Mouse (Mus musculus) forebrain, embryonic 16.5 days (tissue): ENCODE measurements around the gene Angptl1. TPM values are rescaled to one million over a fixed set of nuclear protein-coding genes. Genes with fewer than 3 reads are reported as not detected.

Source experiments
- ATAC-seq: fragments of 200-750 bp; cut with Nextera tagmentation; 2 replicates; pipeline ENCODE4 v1.8.0; 2017; ENCODE audit warnings: mild to moderate bottlenecking, moderate library complexity
- H3K27ac ChIP-seq: fragments of 300-500 bp; sonication (generic); 2 replicates; pipeline ENCODE4 v1.5.1; 2014; ENCODE audit warnings: low read length, control low read depth
- H3K27me3 ChIP-seq: fragments of 300-500 bp; sonication (generic); replicated peaks from 2 replicates; pipeline ENCODE4 v1.6.1; 2014; ENCODE audit warnings: low read length; ENCODE audit not compliant: control insufficient read depth, insufficient read depth
- H3K36me3 ChIP-seq: fragments of 300-500 bp; sonication (generic); 2 replicates; pipeline ENCODE4 v1.6.1; 2014; ENCODE audit not compliant: control insufficient read depth, insufficient read depth
- H3K4me1 ChIP-seq: fragments of 300-500 bp; sonication (generic); replicated peaks from 2 replicates; pipeline ENCODE4 v1.6.1; 2014; ENCODE audit warnings: low read length; ENCODE audit not compliant: control insufficient read depth, insufficient read depth
- H3K4me2 ChIP-seq: fragments of 300-500 bp; sonication (generic); 2 replicates; pipeline ENCODE4 v1.6.1; 2014; ENCODE audit warnings: mild to moderate bottlenecking, low read length, control low read depth
- H3K4me3 ChIP-seq: fragments of 300-500 bp; sonication (generic); replicated peaks from 2 replicates; pipeline ENCODE4 v1.5.1; 2014; ENCODE audit warnings: mild to moderate bottlenecking, low read length, control low read depth
- H3K9ac ChIP-seq: fragments of 300-500 bp; sonication (generic); replicated peaks from 2 replicates; pipeline ENCODE4 v1.6.1; 2014; ENCODE audit warnings: low read depth, low read length, control low read depth
- H3K9me3 ChIP-seq: fragments of 300-500 bp; sonication (generic); 2 replicates; pipeline ENCODE4 v1.6.1; 2016; ENCODE audit warnings: low read length; ENCODE audit not compliant: control insufficient read depth
- WGBS: fragments of 180-500 bp; shearing (Covaris S2); extraction: QIAGEN DNeasy Blood & Tissue Kit; methylation state at CpG from one replicate; pipeline ENCODE4 v1.1.7; 2014; 5-methylcytosine and 5-hydroxymethylcytosine counted together
- polyA plus RNA-seq: library from polyadenylated mRNA; unstranded; fragments of >200 nt; fragmentation: Nextera tagmentation; extraction: Ambion mirVana; gene quantifications from 2 replicates; pipeline ENCODE4 v1.2.1, GENCODE M21; 2015

Angptl1 gene
- polyA plus RNA-seq, 1 experiment from 2014 or later = 1.5 TPM

DNA sequence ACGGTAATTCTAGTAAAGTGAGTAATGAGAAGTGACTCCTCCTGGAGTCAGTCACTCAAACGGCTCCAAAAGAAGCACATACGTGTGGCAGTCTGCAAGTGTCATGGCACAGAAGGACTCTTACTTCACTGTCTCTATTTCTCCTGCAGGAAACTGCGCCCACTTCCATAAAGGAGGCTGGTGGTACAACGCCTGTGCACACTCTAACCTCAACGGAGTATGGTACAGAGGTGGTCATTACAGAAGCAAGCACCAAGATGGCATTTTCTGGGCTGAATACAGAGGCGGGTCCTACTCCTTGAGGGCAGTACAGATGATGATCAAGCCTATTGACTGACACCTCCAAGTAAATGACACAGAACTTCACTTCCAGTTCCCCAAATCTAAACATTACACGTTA lies 21.9 kb downstream of the Angptl1 start:
- H3K27me3 ChIP-seq = no peaks in the 10 kb centered on the region
- no peak overlapping the region for H3K9ac ChIP-seq
- WGBS = 87% methylated on average over 8 of the region's 8 CpGs
- H3K4me3 ChIP-seq = no peak overlapping the region
- no peaks in the 10 kb centered on the region for H3K9me3 ChIP-seq
- no peak for ATAC-seq
- no peak overlapping the region for H3K4me2 ChIP-seq
- H3K36me3 ChIP-seq = no peaks in the 10 kb centered on the region
- H3K27ac ChIP-seq = no peak overlapping the region
- H3K4me1 ChIP-seq = peaks cover 2% of the 10 kb centered on the region; the same call in 1 of the 2 replicates

DNA sequence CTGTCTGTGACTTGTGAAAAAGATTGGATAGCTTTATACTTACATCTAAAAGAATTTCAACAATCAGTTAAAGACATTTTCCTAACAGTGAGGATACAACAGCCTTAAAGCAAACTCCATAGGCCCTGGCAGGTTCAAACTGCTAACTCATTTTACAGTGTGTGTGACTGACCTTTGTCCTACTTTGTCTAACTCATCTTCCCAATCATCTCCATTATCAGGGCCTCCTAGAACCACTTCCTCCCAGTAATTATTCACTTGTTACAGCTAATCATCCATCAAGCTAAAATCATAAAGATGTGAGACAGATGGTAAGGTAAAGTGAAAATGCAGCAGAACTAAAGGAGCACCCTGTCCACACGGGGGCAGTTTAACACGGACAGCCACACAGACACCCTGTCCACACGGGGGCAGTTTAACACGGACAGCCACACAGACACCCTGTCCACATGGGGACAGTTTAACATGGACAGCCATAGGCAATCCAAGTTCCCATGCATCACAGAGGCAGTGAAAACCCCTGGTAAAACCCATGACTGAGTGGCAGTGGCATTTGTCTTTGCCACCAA lies 23.2 kb downstream of the Angptl1 start:
- peaks cover 2% of the 10 kb centered on the region; the same call in 1 of the 2 replicates for H3K4me1 ChIP-seq
- H3K27me3 ChIP-seq = no peaks in the 10 kb centered on the region
- H3K36me3 ChIP-seq = no peaks in the 10 kb centered on the region
- no peak overlapping the region for H3K9ac ChIP-seq
- ATAC-seq = no peak
- no peak overlapping the region for H3K4me2 ChIP-seq
- no peak overlapping the region for H3K4me3 ChIP-seq
- H3K27ac ChIP-seq = no peak overlapping the region
- WGBS = 49% methylated on average over 4 of the region's 4 CpGs
- no peaks in the 10 kb centered on the region for H3K9me3 ChIP-seq

DNA sequence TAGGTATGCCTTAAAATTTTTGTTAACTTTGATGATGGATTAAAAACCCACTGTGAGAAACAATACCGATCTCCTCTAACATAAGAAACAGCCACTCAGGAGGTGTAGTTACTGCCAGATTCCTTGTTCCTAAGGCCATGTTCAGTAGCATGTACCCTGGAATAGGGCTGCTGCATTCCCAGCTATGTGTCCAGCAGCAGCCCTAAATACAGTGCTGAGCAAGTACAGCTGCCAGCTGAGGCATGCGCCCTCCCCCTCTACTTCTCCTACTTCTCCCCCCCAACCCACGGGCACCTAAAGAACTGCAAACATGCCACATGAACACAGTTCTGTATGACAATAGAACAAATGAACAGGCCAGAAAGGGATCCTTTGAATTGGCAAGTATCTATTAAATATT lies 25.4 kb downstream of the Angptl1 start:
- peaks cover 2% of the 10 kb centered on the region; the same call in 1 of the 2 replicates for H3K4me1 ChIP-seq
- no peak overlapping the region for H3K9ac ChIP-seq
- H3K4me2 ChIP-seq = no peak overlapping the region
- no peak for ATAC-seq
- WGBS = 56% methylated on average over 3 of the region's 3 CpGs
- H3K36me3 ChIP-seq = no peaks in the 10 kb centered on the region
- H3K9me3 ChIP-seq = no peaks in the 10 kb centered on the region
- no peaks in the 10 kb centered on the region for H3K27me3 ChIP-seq
- H3K27ac ChIP-seq = no peak overlapping the region
- H3K4me3 ChIP-seq = no peak overlapping the region

DNA sequence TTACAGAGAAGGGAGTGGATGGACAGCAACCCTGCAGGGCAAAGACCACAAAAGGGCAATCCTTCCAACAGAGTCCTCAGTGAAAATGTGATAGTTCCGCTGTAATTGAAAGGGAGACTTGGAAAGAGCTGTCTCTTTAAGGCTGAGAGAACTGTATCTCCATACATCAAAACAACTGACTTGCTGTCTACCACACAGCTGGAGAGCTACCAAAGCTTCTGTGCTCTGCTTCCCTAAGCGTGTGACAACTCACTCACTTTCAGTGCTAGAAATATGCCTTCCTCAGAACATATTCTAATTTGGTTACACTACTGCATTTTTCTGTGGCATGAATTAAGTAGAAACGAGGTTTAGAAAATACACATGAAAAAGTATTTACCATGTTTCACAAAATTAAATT lies 25.9 kb downstream of the Angptl1 start:
- H3K27ac ChIP-seq = no peak overlapping the region
- no peaks in the 10 kb centered on the region for H3K36me3 ChIP-seq
- no peaks in the 10 kb centered on the region for H3K9me3 ChIP-seq
- ATAC-seq = no peak
- no peak overlapping the region for H3K4me3 ChIP-seq
- H3K27me3 ChIP-seq = no peaks in the 10 kb centered on the region
- peaks cover 2% of the 10 kb centered on the region; the same call in 1 of the 2 replicates for H3K4me1 ChIP-seq
- no peak overlapping the region for H3K9ac ChIP-seq
- WGBS = 50% methylated on average over 3 of the region's 3 CpGs
- H3K4me2 ChIP-seq = no peak overlapping the region

DNA sequence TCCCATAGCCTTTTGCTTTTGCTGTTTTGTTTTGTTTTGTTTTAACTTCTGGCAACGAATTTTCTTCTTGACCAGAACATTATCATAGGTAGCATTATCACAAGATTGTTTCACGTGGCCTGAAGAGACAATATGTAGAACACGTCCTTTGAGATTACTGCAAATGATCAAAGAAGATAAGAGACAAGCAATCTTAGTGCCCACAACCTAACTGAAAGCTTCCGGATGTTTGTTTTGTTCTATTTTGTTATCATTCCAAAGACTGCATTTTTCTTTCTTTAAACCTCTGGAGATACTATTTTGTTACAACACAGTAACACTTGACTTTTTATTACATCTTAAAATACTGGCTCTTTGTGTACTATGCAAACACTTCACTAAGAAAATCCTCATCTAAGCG lies 31.7 kb downstream of the Angptl1 start:
- no peak for ATAC-seq
- Histone ChIP-seq H3K4me2 (no peak overlapping the region), H3K9me3 (no peaks in the 10 kb centered on the region), H3K36me3 (no peaks in the 10 kb centered on the region; the same call in 1 of the 2 replicates), H3K4me3 (no peak overlapping the region), H3K9ac (no peak overlapping the region), H3K27ac (no peak overlapping the region), H3K27me3 (no peaks in the 10 kb centered on the region), H3K4me1 (no peaks in the 10 kb centered on the region)
- WGBS = 93% methylated on average over 5 of the region's 5 CpGs

- 96% methylated on average over 4 of the region's 4 CpGs for WGBS
- Histone ChIP-seq H3K36me3 (no peaks in the 10 kb centered on the region; the same call in 1 of the 2 replicates), H3K4me1 (no peaks in the 10 kb centered on the region), H3K9ac (no peak overlapping the region), H3K4me2 (no peak overlapping the region), H3K27me3 (no peaks in the 10 kb centered on the region), H3K9me3 (no peaks in the 10 kb centered on the region), H3K4me3 (no peak overlapping the region), H3K27ac (no peak overlapping the region)
- no peak for ATAC-seq
Measured at GRCm38 (mm10) chr1:156870616-156871015, 32.3 kb downstream of the Angptl1 start.

DNA sequence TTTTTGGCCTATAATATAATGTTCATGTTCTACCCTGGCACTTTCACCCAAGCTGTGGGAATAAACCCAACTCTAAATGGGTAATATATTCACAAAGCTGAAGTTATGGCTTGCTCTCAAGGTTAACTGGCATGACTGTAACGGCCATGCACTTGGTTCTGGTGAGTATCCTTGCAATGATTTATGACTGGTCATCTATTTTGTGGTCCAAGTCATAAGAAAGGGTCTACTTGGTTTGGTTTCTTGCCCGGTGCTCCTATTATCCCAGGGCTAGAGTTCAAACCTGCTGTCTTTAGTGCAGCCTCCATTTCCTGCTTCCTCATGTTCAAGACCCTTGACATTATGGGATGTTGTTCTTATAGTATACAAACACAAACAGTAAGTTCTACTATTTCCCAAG lies 46.4 kb downstream of the Angptl1 start:
- Histone ChIP-seq H3K36me3 (peaks cover 21% of the 10 kb centered on the region), H3K9me3 (no peaks in the 10 kb centered on the region), H3K27ac (no peak overlapping the region), H3K9ac (no peak overlapping the region), H3K4me2 (no peak overlapping the region), H3K4me1 (no peaks in the 10 kb centered on the region), H3K4me3 (no peak overlapping the region), H3K27me3 (no peaks in the 10 kb centered on the region)
- no peak for ATAC-seq
- 98% methylated on average over 2 of the region's 2 CpGs for WGBS

- no peaks in the 10 kb centered on the region for H3K4me1 ChIP-seq
- 95% methylated on average over 2 of the region's 2 CpGs for WGBS
Measured at GRCm38 (mm10) chr1:156885879-156886278, 47.5 kb downstream of the Angptl1 start.

GRCm38 (mm10) chr1:156888830-156889229 lies 50.5 kb downstream of the Angptl1 start:
- H3K36me3 ChIP-seq = peaks cover 10% of the 10 kb centered on the region
- WGBS = 85% methylated on average over 4 of the region's 4 CpGs
- no peak overlapping the region for H3K4me2 ChIP-seq
- H3K27me3 ChIP-seq = no peaks in the 10 kb centered on the region
- H3K27ac ChIP-seq = no peak overlapping the region
- H3K9ac ChIP-seq = no peak overlapping the region
- H3K4me3 ChIP-seq = no peak overlapping the region
- H3K4me1 ChIP-seq = no peaks in the 10 kb centered on the region
- H3K9me3 ChIP-seq = no peaks in the 10 kb centered on the region
- ATAC-seq = no peak

More at GRCm38 (mm10) chr1:156885879-156886278, 47.5 kb downstream of the Angptl1 start:
- H3K27ac ChIP-seq = no peak overlapping the region
- no peak for ATAC-seq
- no peaks in the 10 kb centered on the region for H3K27me3 ChIP-seq
- no peaks in the 10 kb centered on the region for H3K9me3 ChIP-seq
- H3K36me3 ChIP-seq = peaks cover 21% of the 10 kb centered on the region
- H3K9ac ChIP-seq = no peak overlapping the region
- no peak overlapping the region for H3K4me3 ChIP-seq
- H3K4me2 ChIP-seq = no peak overlapping the region

DNA sequence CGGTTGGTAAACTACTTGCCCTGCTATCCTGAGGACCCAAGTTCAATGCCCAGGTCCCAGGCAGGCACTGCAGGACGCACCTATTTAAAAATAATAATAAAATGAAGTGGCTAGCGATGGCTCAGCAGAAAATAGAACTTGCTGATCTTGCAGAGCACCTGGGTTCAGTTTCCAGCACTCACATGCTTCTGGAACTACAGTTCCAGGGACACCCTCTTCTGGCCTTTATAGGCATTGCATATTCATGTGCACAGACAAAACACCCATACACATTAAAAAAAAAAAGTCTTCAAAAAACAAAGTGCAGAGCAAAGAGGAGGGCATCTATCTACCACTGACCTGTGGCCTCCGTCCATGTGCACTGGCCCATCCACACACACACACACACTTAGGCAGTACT lies 53.2 kb downstream of the Angptl1 start:
- H3K27ac ChIP-seq = no peak overlapping the region
- no peaks in the 10 kb centered on the region for H3K27me3 ChIP-seq
- H3K36me3 ChIP-seq = peaks cover 5% of the 10 kb centered on the region
- H3K4me3 ChIP-seq = no peak overlapping the region
- H3K4me1 ChIP-seq = no peaks in the 10 kb centered on the region
- no peak overlapping the region for H3K4me2 ChIP-seq
- 91% methylated on average over 4 of the region's 4 CpGs for WGBS
- no peak overlapping the region for H3K9ac ChIP-seq
- ATAC-seq = no peak
- H3K9me3 ChIP-seq = no peaks in the 10 kb centered on the region
